Mouse (Mus musculus): ENCODE measurements around the gene Lad1. TPM values are rescaled to one million over a fixed set of nuclear protein-coding genes. Genes with fewer than 3 reads are reported as not detected.

Gene Lad1
- polyA plus RNA-seq, 1 experiment from 2014 or later: 105 TPM

- Histone ChIP-seq H3K27me3 (replicated peaks; ENCODE audit: control insufficient read depth, insufficient read depth, low read length) (no peaks in the 10 kb centered on the region), H3K9ac (ENCODE audit: low read length) (no peak overlapping the region), H3K4me2 (ENCODE audit: low read length) (no peak overlapping the region), H3K36me3 (ENCODE audit: control insufficient read depth, insufficient read depth, low read length) (no peaks in the 10 kb centered on the region), H3K4me1 (replicated peaks; ENCODE audit: control insufficient read depth, insufficient read depth, low read length) (peaks cover 40% of the 10 kb centered on the region), H3K9me3 (ENCODE audit: control insufficient read depth, low read length) (no peaks in the 10 kb centered on the region), H3K27ac (ENCODE audit: low read depth) (no peak overlapping the region), H3K4me3 (ENCODE audit: low read depth, low read length) (no peak overlapping the region)
- 74% methylated on average over 1 of the region's 1 CpGs for WGBS
- DNase-seq (ENCODE audit: low spot score) (no peak), ATAC-seq (replicated peaks; ENCODE audit: low FRiP score, low TSS enrichment, low read depth) (no peak)
Measured at GRCm38 (mm10) chr1:135798492-135798891, 19.9 kb upstream of the Lad1 start.

GRCm38 (mm10) chr1:135799109-135799627 is 19.2 kb upstream of the Lad1 start:
- no peak overlapping the region for H3K27ac ChIP-seq (ENCODE audit: low read depth)
- H3K4me2 ChIP-seq (ENCODE audit: low read length): no peak overlapping the region
- WGBS: 40% methylated on average over 8 of the region's 8 CpGs

DNA sequence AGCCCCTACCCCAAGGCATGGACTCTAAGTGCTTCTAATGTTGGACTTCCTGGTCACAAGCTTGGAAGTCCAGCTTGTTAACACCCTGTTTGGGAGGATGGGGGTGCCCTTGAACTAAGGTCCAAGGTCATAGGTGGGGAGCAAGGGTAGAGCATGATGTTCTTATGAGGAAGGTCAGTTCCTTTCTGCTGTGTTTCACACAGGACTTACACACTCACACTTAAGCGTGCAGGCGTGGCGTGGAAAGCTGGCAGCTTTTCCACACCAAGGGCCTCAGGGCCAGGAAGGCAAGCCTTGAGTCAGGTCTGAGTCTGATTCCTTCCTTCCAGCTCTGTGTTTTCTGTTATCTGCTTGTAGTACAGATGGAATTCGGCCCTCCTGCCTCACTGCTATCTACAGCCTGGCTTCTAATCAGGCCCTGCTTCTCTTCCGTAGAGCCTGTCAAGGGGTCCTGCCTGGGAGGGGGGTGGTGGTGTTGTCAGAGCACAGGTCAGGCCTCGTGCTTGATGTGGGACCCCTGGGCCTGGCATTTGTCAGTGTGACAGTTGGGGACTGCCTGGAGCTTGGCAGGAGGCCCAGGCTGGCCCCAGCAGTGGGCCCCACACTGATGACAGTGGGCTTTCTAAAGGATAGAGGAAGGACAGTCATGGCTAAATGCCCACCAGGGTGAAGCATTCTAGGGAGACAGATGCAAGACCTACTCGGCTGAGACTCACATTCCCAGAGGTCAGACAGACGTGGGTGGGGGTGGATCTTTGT is 18.0 kb upstream of the Lad1 start:
- ATAC-seq (replicated peaks; ENCODE audit: low FRiP score, low TSS enrichment, low read depth): peak; percentile 71
- DNase-seq (ENCODE audit: low spot score): peak; percentile 68
- no peak overlapping the region for H3K9ac ChIP-seq (ENCODE audit: low read length)
- no peaks in the 10 kb centered on the region for H3K36me3 ChIP-seq (ENCODE audit: control insufficient read depth, insufficient read depth, low read length)
- H3K4me2 ChIP-seq (ENCODE audit: low read length): no peak overlapping the region; the same call in 1 of the 2 replicates
- peak overlapping the region; percentile 69 for H3K27ac ChIP-seq (ENCODE audit: low read depth)
- H3K27me3 ChIP-seq (replicated peaks; ENCODE audit: control insufficient read depth, insufficient read depth, low read length): no peaks in the 10 kb centered on the region
- H3K9me3 ChIP-seq (ENCODE audit: control insufficient read depth, low read length): no peaks in the 10 kb centered on the region
- peaks cover 26% of the 10 kb centered on the region for H3K4me1 ChIP-seq (replicated peaks; ENCODE audit: control insufficient read depth, insufficient read depth, low read length)
- WGBS: 26% methylated on average over 8 of the region's 8 CpGs
- H3K4me3 ChIP-seq (ENCODE audit: low read depth, low read length): no peak overlapping the region

More at GRCm38 (mm10) chr1:135799109-135799627, 19.2 kb upstream of the Lad1 start:
- ATAC-seq (replicated peaks; ENCODE audit: low FRiP score, low TSS enrichment, low read depth) (no peak), DNase-seq (ENCODE audit: low spot score) (no peak)
- Histone ChIP-seq H3K4me1 (replicated peaks; ENCODE audit: control insufficient read depth, insufficient read depth, low read length) (peaks cover 33% of the 10 kb centered on the region), H3K36me3 (ENCODE audit: control insufficient read depth, insufficient read depth, low read length) (no peaks in the 10 kb centered on the region), H3K9me3 (ENCODE audit: control insufficient read depth, low read length) (no peaks in the 10 kb centered on the region), H3K4me3 (ENCODE audit: low read depth, low read length) (no peak overlapping the region), H3K9ac (ENCODE audit: low read length) (no peak overlapping the region), H3K27me3 (replicated peaks; ENCODE audit: control insufficient read depth, insufficient read depth, low read length) (no peaks in the 10 kb centered on the region)

DNA sequence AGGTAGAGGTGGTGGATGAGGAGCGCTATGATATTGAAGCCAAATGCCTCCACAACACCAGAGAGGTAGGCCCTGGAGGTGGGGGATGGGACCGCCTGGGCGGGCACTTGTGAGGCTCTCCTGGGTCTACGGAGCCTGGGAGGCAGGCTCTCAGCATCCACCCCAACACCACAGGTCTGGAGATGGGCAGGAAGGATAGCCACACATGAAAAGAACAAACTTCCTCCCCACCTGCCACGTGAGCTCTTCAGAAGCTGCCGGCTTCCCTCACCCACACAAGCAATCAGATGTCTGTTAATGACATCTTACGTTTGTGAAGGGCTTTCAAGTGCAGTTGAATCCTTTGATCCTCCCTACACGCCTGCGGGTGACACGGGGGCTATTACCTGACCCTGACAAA is 10.9 kb upstream of the Lad1 start:
- ATAC-seq (replicated peaks; ENCODE audit: low FRiP score, low TSS enrichment, low read depth) (no peak), DNase-seq (ENCODE audit: low spot score) (no peak)
- H3K27ac ChIP-seq (ENCODE audit: low read depth): no peak overlapping the region
- H3K4me3 ChIP-seq (ENCODE audit: low read depth, low read length): no peak overlapping the region
- H3K4me1 ChIP-seq (replicated peaks; ENCODE audit: control insufficient read depth, insufficient read depth, low read length): 0 out of 2 replicates have a peak, but pooled peaks cover 6% of the 10 kb centered on the region
- no peak overlapping the region for H3K9ac ChIP-seq (ENCODE audit: low read length)
- H3K27me3 ChIP-seq (replicated peaks; ENCODE audit: control insufficient read depth, insufficient read depth, low read length): no peaks in the 10 kb centered on the region
- H3K4me2 ChIP-seq (ENCODE audit: low read length): no peak overlapping the region
- no peaks in the 10 kb centered on the region for H3K9me3 ChIP-seq (ENCODE audit: control insufficient read depth, low read length)
- 27% methylated on average over 10 of the region's 10 CpGs for WGBS
- no peaks in the 10 kb centered on the region for H3K36me3 ChIP-seq (ENCODE audit: control insufficient read depth, insufficient read depth, low read length)

DNA sequence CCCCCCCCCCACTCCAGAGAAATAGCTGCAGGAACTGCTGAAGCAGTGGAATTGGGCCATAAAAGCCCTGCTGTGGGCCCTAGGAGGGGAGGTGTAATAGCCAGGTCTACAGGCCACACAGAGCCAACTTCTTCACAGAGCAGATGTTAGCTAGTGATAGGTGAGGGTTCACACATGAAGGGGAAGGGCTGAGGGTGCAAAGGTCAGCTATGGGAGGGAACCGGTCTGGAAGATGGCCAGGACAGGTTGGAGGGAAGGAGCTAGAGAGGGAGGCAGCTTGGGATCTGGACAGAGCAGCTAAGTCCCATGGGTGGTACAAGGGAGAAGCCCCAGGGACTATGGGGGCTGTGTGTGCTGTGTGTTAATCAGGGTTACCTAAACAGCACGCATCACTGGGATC is 8.2 kb upstream of the Lad1 start:
- H3K9me3 ChIP-seq (ENCODE audit: control insufficient read depth, low read length): no peaks in the 10 kb centered on the region
- no peak overlapping the region for H3K9ac ChIP-seq (ENCODE audit: low read length)
- peak; percentile 28; the same call in 1 of the 2 replicates for ATAC-seq (replicated peaks; ENCODE audit: low FRiP score, low TSS enrichment, low read depth)
- H3K36me3 ChIP-seq (ENCODE audit: control insufficient read depth, insufficient read depth, low read length): no peaks in the 10 kb centered on the region
- no peak for DNase-seq (ENCODE audit: low spot score)
- no peak overlapping the region for H3K27ac ChIP-seq (ENCODE audit: low read depth)
- no peak overlapping the region for H3K4me2 ChIP-seq (ENCODE audit: low read length)
- H3K4me3 ChIP-seq (ENCODE audit: low read depth, low read length): no peak overlapping the region
- no peaks in the 10 kb centered on the region for H3K27me3 ChIP-seq (replicated peaks; ENCODE audit: control insufficient read depth, insufficient read depth, low read length)
- H3K4me1 ChIP-seq (replicated peaks; ENCODE audit: control insufficient read depth, insufficient read depth, low read length): peaks cover 10% of the 10 kb centered on the region; the same call in 1 of the 2 replicates
- 48% methylated on average over 2 of the region's 2 CpGs for WGBS

DNA sequence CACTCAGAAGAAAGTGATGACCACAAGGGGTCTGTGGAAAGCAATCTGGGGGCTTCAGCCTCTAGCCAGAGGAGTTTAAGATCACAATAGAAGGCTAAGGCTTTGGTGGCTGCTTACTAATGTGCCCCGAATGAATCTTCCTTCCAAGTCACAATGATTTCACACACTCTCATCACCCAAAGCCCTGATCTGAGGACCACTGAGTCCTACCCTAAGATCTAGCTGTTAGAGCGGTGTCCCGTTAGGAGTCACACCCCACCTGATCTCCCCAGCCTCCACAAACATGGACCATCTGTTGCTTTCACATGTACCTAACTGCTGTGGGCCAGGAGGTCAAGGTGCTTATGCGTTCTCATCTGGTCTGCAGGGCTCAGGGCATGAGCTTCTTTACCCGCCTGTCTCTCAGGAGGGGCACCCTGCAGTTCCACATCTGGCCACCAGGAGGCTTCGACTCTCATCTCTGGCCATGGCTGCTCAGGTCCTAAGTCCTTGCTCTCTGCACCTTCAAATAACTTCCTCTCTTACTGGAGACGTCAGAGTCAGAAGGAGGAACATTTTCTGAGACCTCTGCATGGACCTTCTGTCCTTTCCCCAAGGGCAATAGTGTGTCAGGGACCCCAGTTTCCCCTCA is 7.3 kb upstream of the Lad1 start:
- WGBS: 30% methylated on average over 7 of the region's 7 CpGs

GRCm38 (mm10) chr1:135812205-135812604 is 6.2 kb upstream of the Lad1 start:
- Histone ChIP-seq H3K36me3 (ENCODE audit: control insufficient read depth, insufficient read depth, low read length) (no peaks in the 10 kb centered on the region), H3K9ac (ENCODE audit: low read length) (no peak overlapping the region), H3K4me1 (replicated peaks; ENCODE audit: control insufficient read depth, insufficient read depth, low read length) (peaks cover 10% of the 10 kb centered on the region; the same call in 1 of the 2 replicates), H3K27ac (ENCODE audit: low read depth) (peak overlapping the region; percentile 47; the same call in 1 of the 2 replicates), H3K4me3 (ENCODE audit: low read depth, low read length) (no peak overlapping the region), H3K4me2 (ENCODE audit: low read length) (no peak overlapping the region), H3K27me3 (replicated peaks; ENCODE audit: control insufficient read depth, insufficient read depth, low read length) (0 out of 2 replicates have a peak, but pooled peaks cover 3% of the 10 kb centered on the region), H3K9me3 (ENCODE audit: control insufficient read depth, low read length) (no peaks in the 10 kb centered on the region)
- WGBS: 75% methylated on average over 3 of the region's 3 CpGs
- ATAC-seq (replicated peaks; ENCODE audit: low FRiP score, low TSS enrichment, low read depth) (no peak), DNase-seq (ENCODE audit: low spot score) (no peak)

More for the DNA sequence above, 7.3 kb upstream of the Lad1 start:
- Histone ChIP-seq H3K9me3 (ENCODE audit: control insufficient read depth, low read length) (no peaks in the 10 kb centered on the region), H3K9ac (ENCODE audit: low read length) (no peak overlapping the region), H3K4me3 (ENCODE audit: low read depth, low read length) (no peak overlapping the region), H3K27ac (ENCODE audit: low read depth) (no peak overlapping the region), H3K4me1 (replicated peaks; ENCODE audit: control insufficient read depth, insufficient read depth, low read length) (peaks cover 10% of the 10 kb centered on the region; the same call in 1 of the 2 replicates), H3K36me3 (ENCODE audit: control insufficient read depth, insufficient read depth, low read length) (no peaks in the 10 kb centered on the region), H3K4me2 (ENCODE audit: low read length) (no peak overlapping the region), H3K27me3 (replicated peaks; ENCODE audit: control insufficient read depth, insufficient read depth, low read length) (0 out of 2 replicates have a peak, but pooled peaks cover under 1% of the 10 kb centered on the region)
- DNase-seq (ENCODE audit: low spot score): peak; percentile 97
- peak; percentile 65 for ATAC-seq (replicated peaks; ENCODE audit: low FRiP score, low TSS enrichment, low read depth)

DNA sequence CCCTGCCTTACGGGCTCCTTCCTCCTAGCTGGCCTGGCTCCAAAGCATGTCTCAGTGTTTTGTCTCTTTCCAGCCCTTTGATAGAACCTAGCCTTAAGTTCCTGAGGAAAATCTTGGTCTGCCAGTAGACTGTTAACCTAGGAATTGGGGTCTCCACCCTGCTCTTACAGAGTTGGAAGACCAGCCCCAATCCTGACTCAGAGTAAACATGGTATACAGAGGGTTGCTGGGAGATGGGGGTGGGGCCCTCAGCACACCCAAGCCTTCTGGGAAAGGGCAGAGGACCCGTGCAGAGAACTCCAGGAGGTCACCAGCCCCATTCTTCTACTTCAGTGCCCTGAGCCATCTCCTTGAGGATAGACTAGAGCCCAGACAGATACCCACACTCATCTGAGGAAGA is 5.8 kb upstream of the Lad1 start:
- Histone ChIP-seq H3K9me3 (ENCODE audit: control insufficient read depth, low read length) (no peaks in the 10 kb centered on the region), H3K27ac (ENCODE audit: low read depth) (peak overlapping the region; percentile 47; the same call in 1 of the 2 replicates), H3K9ac (ENCODE audit: low read length) (no peak overlapping the region), H3K36me3 (ENCODE audit: control insufficient read depth, insufficient read depth, low read length) (no peaks in the 10 kb centered on the region), H3K4me1 (replicated peaks; ENCODE audit: control insufficient read depth, insufficient read depth, low read length) (peaks cover 10% of the 10 kb centered on the region; the same call in 1 of the 2 replicates), H3K27me3 (replicated peaks; ENCODE audit: control insufficient read depth, insufficient read depth, low read length) (peaks cover 6% of the 10 kb centered on the region), H3K4me3 (ENCODE audit: low read depth, low read length) (no peak overlapping the region), H3K4me2 (ENCODE audit: low read length) (no peak overlapping the region)
- 33% methylated on average over 2 of the region's 2 CpGs for WGBS
- no peak for DNase-seq (ENCODE audit: low spot score)
- ATAC-seq (replicated peaks; ENCODE audit: low FRiP score, low TSS enrichment, low read depth): no peak
